Mouse (Mus musculus) cerebellum, postnatal 25 days (tissue): ENCODE measurements around the gene Zmym1.
"Not testable (repeated sequence)": the region's sequence is repeated elsewhere in the genome, so short reads cannot be mapped to it uniquely, and the experiment has no call there.

Experiments used
- DNase-seq, 2 experiments: peaks; one replicate each; pipeline ENCODE4 v3.0.0; 2021; ENCODE audit warnings: mixed read lengths in 2 of 2

Gene Zmym1

DNA sequence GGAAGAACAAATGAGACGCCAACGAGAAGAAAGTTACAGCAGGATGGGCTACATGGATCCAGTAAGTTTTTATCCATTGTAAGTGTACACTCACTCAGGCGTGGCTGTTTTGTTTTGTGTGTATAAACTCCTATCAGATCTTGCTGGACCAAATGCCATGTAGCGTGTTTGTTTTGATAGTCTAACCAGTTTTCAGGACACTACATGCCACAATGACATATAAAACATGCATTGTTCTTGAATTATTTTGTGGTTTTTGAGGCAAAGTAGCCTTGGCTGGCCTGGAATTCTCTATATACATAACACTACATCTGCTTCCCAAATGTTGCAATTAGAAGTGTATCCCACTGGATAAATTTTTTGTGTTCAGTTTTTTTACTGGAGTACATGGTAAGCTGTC, 34.1 kb downstream of the Zmym1 start:
- DNase-seq, result no peak

DNA sequence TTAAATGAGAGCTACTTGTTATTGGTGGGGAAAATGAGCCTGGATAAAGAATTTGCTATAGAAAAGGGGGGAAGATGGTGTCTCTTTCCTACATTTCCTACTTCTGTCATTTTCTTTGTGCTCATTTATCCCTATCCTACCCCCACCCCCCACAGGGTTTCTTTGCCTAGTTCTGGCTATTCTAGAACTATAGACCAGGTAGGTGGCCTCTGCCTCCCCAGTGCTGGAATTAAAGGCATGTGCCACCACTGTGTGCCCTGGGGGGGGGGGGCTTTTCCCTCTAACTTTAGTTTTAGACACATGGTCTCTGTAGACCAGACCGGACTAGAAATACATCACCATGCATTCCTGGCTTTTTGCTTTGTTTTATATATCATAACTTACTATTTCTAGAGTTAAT, 36.7 kb downstream of the Zmym1 start:
- DNase-seq, result no peak

DNA sequence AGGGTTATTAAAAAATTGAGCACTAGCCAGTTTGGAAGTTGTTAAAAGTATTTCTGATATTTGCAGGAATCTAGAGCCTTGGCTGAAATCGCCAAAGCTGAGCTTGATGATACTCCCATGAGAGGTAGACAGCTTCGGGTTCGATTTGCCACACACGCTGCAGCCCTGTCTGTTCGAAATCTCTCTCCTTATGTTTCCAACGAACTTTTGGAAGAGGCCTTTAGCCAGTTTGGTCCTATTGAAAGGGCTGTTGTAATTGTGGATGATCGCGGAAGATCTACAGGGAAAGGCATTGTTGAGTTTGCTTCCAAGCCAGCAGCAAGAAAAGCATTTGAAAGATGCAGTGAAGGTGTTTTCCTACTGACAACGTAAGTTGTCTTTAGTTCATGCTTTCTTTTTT, 37.8 kb downstream of the Zmym1 start:
- DNase-seq, result no peak

DNA sequence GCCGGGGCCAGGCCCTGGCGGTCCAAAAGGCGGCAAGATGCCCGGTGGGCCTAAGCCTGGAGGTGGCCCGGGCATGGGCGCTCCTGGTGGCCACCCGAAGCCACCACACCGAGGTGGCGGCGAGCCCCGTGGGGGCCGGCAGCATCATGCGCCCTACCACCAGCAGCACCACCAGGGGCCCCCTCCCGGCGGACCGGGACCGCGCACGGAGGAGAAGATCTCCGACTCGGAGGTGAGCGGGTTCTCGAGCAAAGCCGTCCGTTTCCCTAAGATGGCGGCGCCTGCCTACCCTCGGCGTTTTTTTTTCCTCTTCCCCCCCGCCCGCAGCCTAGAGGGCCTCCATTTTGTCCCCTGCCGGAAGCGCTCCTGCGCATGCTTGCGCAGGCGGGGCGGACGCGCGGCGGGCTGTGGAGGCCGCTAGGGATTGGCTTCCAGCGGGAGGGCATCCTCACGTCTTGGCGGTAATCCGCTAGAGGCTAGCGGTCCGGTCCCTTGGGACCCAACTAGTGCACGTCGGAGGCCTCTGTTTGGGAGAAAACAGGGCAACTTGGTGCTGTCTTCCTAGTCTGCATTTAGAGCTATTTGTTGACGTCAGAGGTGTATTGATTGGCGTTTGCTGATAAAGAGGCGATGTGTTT, 38.8 kb downstream of the Zmym1 start:
- peak; percentile 89 to 93 for DNase-seq

DNA sequence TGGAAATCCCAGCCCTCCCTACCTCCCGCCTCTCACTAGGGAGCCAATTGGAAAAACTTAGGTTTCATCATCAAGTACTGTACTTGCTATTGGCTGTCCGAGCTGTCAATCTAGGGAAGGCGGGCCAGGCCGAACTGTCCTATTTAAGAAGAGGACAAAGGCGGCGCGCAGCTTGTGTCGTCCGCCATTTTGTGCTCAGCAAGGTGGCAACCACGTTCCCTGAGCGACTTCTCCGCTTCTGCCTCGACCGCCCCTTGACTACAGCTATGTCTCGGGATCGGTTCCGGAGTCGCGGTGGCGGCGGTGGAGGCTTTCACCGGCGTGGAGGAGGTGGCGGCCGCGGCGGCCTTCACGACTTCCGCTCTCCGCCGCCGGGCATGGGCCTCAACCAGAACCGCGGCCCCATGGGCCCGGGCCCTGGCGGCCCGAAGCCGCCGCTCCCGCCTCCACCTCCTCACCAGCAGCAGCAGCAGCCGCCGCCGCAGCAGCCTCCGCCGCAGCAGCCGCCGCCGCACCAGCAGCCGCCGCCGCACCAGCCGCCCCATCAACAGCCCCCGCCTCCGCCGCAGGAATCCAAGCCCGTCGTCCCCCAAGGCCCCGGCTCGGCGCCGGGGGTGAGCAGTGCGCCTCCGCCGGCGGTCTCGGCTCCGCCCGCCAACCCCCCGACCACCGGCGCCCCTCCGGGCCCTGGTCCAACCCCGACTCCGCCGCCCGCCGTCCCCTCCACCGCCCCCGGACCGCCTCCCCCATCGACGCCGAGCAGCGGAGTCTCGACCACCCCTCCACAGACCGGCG, 39.6 kb downstream of the Zmym1 start, which contains the start of gene Sfpq:
Gene Sfpq, plus strand, starts transcription at position 174 of the 795 bp plus-strand sequence.
- DNase-seq, result peak; percentile 99 to 100

DNA sequence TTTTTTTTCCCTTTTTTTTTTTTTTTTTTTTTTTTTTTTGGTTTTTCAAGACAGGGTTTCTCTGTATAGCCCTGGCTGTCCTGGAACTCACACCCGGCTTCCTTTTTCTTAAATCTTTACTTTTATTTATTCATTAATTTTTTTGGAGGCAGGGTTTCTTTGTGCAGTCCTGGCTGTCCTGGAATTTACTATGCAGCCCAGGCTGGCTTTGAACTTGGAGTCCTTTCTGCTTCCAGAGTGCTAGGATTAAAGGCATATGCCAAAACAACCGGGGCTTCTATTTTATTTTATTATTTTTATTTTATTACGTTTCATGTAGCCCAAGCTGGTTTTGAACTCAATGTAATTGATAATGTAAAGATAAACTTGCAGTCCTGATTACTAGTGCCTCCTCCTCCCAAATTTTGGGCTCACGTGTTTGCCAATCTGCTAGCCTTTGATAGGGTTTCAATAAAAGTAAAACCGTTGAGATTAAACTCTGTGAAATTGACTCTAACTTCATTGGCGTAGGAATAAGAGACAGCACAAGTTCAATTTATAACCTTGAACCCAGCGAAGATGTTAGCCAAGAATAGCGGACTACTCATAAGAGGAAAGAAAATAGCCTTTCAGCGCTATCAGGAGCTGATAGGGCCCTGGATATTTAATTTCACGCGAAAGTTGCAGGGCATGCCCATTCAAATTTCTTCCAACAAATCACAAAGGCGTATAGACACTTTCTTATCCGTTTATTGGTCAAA, 40.4 kb downstream of the Zmym1 start:
- no peak for DNase-seq

DNA sequence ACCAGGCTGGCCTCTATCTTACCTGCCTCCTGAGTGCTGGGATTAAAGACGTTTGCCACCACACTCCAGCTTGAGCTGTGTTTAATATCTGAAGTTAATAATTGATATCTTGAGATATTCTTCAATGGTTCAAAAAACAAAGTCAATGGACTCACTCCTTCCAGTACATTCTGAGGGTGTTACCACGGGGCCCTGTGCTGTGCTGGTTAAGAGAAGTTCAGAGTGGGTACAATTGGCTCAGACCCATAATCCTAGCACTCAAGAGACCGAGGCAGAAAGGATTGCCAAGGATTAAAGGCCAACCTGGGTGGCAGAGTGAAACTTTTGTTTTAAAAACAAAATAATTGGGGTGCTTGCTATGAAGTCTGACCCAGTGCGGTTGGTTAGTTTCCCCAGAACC, 44.6 kb downstream of the Zmym1 start:
- DNase-seq, result no peak

DNA sequence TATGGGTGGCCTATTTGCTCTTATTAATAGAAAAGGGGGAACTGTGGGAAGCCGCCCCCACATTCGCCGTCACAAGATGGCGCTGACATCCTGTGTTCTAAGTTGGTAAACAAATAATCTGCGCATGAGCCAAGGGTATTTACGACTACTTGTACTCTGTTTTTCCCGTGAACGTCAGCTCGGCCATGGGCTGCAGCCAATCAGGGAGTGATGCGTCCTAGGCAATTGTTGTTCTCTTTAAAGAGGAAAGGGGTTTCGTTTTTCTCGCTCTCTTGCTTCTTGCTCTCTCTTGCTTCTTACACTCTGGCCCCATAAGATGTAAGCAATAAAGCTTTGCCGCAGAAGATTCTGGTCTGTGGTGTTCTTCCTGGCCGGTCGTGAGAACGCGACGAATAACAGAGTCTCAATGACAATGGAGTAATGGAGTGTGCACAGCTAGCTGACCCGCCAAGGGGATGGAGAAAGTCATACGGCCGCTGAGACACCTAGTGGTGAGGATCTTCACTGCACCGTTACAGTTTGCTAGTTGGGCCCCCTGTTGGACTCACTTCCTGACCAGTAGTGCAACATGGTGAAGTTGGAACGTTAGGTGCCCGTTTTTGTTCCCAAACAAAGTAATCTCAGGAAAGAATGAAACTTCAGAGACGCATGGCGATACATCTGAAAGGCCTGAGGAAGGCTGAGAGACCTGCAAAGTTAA, 45.5 kb downstream of the Zmym1 start:
- peak; percentile 88 to 91 for DNase-seq

DNA sequence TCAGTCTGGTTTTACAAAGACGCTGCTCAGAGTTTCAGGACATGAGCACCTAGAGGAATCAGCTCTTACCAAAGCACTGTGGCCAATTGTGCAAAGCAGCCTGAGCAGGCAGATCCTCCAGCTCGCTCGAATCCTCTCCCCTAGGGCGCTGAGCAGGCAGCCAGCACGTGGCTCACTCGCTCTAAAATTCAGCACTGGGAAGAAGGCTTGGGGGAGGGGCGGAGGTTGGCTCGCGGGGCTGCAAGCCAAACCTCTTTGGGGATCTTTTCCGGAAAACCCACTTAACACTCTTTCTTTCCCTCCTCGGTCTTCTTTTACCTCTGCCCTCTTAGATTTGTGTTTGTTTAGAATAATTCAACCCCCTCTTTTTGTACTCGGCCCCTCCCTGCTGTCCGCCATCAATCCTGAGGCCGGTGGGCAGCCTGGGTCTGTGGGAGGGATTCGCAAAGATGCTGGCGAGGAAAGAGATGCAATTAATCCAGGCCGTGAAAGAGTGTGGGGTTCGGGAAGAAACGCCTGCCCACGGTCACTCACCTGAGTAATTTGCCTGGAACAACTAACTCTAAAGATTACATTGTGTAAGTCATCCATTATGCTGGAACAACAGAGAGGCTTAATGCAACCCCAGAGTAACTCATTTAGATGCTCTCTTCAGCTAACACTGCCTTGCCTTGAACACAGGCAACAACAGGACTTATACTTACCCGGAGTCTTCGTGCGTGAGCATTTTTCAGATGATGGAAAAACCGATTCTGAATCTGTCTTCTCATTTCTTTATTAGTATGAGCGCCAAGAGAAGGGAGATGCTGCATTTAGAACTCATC, 55.6 kb downstream of the Zmym1 start:
- peak; percentile 64 to 73 for DNase-seq

DNA sequence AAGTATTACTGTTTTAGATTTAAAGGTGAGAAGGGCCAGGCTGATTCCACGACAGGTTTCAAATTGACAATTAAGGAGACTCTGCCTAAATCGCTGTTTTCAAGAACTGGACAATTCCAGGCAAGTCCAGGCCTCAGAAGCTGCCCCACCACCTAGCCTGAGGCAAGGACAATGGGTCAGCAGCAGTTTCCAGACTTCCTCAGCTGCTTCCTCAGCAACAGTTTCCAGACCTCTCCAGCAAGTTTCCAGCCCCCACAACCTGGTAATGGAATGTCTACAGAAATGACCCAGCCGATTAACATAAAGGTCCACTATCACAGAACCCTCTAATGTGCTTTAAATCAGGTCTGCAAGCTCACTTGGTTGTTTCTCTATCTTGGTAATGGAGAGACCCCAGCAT, 56.6 kb downstream of the Zmym1 start:
- no peak for DNase-seq

DNA sequence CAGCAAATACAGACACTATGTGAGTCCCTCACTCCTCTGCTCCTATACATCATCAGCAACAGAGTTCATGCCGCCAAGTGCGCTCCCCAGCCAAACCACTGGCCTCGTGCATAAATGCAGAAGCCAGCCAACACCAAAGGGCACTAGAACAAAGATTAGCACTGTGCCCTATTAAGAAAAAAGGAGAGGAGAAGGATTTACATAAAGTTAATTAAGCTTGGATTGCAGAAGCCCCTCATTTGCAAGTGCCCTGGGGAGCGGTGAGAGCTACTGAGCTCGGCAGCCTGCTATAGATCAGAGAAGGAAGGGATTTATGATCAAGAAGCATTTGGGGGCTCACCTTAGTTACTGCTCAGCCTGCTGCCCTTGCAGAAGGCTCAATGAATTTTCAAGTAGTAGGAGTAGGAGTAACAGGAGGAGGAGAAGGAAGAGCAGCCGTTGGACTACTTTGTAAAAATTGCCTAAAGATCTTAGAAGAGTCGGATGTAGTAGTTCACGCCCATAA, 60.3 kb downstream of the Zmym1 start:
- DNase-seq, result no peak

DNA sequence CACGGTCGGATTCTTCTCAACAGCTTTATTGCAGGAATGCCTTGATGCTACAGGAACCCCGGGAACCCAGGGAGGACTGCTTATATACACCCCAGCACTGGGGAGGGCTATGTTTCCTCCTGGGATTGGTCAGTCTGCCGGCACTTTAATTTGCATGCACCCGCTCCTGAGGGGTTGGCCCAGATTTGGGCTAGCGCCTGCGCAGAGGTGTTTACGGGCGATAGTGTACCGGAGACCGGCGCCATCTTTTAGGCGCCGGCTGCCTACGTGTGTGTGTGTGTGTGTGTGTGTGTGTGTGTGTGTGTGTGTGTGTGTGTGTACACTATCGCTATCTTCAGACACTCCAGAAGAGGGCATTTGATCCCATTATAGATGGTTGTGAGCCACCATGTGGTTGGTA, 61.6 kb downstream of the Zmym1 start:
- DNase-seq, result not testable (repeated sequence)
